Mouse (Mus musculus) heart, embryonic 14.5 days (tissue): ENCODE data around the gene Racgap1. TPM values are rescaled to one million over a fixed set of nuclear protein-coding genes. Genes with fewer than 3 reads are reported as not detected.

Experiments
- ATAC-seq: fragments of 200-750 bp; cut with Nextera tagmentation; 2 replicates; pipeline ENCODE4 v1.8.0; 2017; ENCODE audit warnings: low read depth, moderate TSS enrichment; ENCODE audit not compliant: insufficient number of reproducible peaks, insufficient read depth, low FRiP score
- H3K27ac ChIP-seq, 2 experiments: fragments of 200-500 bp in 1 of 2; fragments of 300-500 bp in 1 of 2; sonication (generic) in 1 of 2; replicated peaks in 1 of 2; 2 replicates each; pipeline ENCODE4 v1.5.1; 2012 to 2014; ENCODE audit warnings: low read depth in 2 of 2, low read length in 2 of 2, control low read depth in 1 of 2, mild to moderate bottlenecking in 1 of 2, mixed read lengths in 1 of 2; ENCODE audit not compliant: control insufficient read depth in 1 of 2, insufficient read depth in 1 of 2
- H3K27me3 ChIP-seq: fragments of 300-500 bp; sonication (generic); 2 replicates; pipeline ENCODE4 v1.6.1; 2014; ENCODE audit warnings: mild to moderate bottlenecking, low read length, control low read depth; ENCODE audit not compliant: control insufficient read depth, insufficient read depth
- H3K36me3 ChIP-seq: fragments of 300-500 bp; sonication (generic); 2 replicates; pipeline ENCODE4 v1.6.1; 2014; ENCODE audit warnings: mild to moderate bottlenecking, control low read depth, low read length, mixed read lengths; ENCODE audit not compliant: control insufficient read depth, insufficient read depth
- H3K4me1 ChIP-seq, 2 experiments: fragments of 200-500 bp in 1 of 2; fragments of 300-500 bp in 1 of 2; sonication (generic) in 1 of 2; 2 replicates each; pipeline ENCODE4 v1.6.1; 2012 to 2014; ENCODE audit warnings: low read length in 2 of 2, control low read depth in 1 of 2, mixed read lengths in 1 of 2; ENCODE audit not compliant: control insufficient read depth in 2 of 2, insufficient read depth in 2 of 2
- H3K4me2 ChIP-seq: fragments of 300-500 bp; sonication (generic); 2 replicates; pipeline ENCODE4 v1.6.1; 2014; ENCODE audit warnings: mild to moderate bottlenecking, low read length
- H3K4me3 ChIP-seq, 2 experiments: fragments of 200-500 bp in 1 of 2; fragments of 300-500 bp in 1 of 2; sonication (generic) in 1 of 2; 2 replicates each; pipeline ENCODE4 v1.5.1; 2012 to 2014; ENCODE audit warnings: low read length in 2 of 2, mild to moderate bottlenecking in 2 of 2, control low read depth in 1 of 2, low read depth in 1 of 2, moderate library complexity in 1 of 2; ENCODE audit not compliant: control insufficient read depth in 1 of 2, insufficient read depth in 1 of 2
- H3K9ac ChIP-seq: fragments of 300-500 bp; sonication (generic); 2 replicates; pipeline ENCODE4 v1.6.1; 2014; ENCODE audit warnings: mild to moderate bottlenecking, low read length
- H3K9me3 ChIP-seq: fragments of 300-500 bp; sonication (generic); 2 replicates; pipeline ENCODE4 v1.6.1; 2016; ENCODE audit warnings: low read length, control low read depth; ENCODE audit not compliant: control insufficient read depth
- WGBS: fragments of 180-500 bp; shearing (Covaris S2); extraction: QIAGEN DNeasy Blood & Tissue Kit; methylation state at CpG from one replicate; pipeline ENCODE4 v1.1.7; 2014; 5-methylcytosine and 5-hydroxymethylcytosine counted together
- polyA plus RNA-seq: library from polyadenylated mRNA; unstranded; fragments of >200 nt; fragmentation: Nextera tagmentation; extraction: Ambion mirVana; gene quantifications from 2 replicates; pipeline ENCODE4 v1.2.1, GENCODE M21; 2014

Gene Racgap1
- polyA plus RNA-seq, 1 experiment from 2014 or later, result 94.4 TPM

DNA sequence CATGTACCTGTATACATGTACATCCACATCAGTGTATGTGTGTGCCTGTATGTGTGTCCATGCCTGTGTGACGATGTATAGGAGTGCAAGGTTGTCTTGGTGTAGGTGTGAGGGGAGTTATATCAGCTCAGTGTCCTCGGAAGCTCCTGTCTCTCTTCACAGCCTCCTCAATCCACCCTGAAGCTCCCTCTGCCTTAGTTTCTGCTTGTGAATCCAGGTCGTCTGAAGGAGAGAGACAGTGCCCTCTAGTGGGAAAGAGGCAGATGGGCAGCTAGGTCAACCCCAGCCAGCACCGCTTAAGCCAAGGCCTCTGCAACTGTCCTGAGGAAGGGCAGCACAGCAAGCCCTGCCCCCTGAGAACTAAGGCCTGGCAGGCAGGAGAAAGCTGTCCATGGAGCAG lies 37.3 kb upstream of the Racgap1 start:
- no peak overlapping the region for H3K9ac ChIP-seq
- H3K36me3 ChIP-seq, result no peaks in the 10 kb centered on the region
- H3K4me2 ChIP-seq, result no peak overlapping the region
- WGBS, result 4% methylated on average over 4 of the region's 4 CpGs
- H3K27me3 ChIP-seq, result peaks cover 25% of the 10 kb centered on the region
- H3K27ac ChIP-seq, result no peak overlapping the region
- H3K9me3 ChIP-seq, result no peaks in the 10 kb centered on the region
- no peak for ATAC-seq
- H3K4me1 ChIP-seq, result no peaks in the 10 kb centered on the region
- H3K4me3 ChIP-seq, result no peak overlapping the region

GRCm38 (mm10) chr15:99684156-99684555 lies 32.7 kb upstream of the Racgap1 start:
- no peak overlapping the region for H3K27ac ChIP-seq
- H3K4me2 ChIP-seq, result no peak overlapping the region
- 89% methylated on average over 5 of the region's 5 CpGs for WGBS
- ATAC-seq, result no peak
- H3K4me1 ChIP-seq, result no peaks in the 10 kb centered on the region
- peaks cover 7% of the 10 kb centered on the region for H3K27me3 ChIP-seq
- no peak overlapping the region for H3K4me3 ChIP-seq
- no peaks in the 10 kb centered on the region for H3K9me3 ChIP-seq
- H3K9ac ChIP-seq, result no peak overlapping the region
- H3K36me3 ChIP-seq, result no peaks in the 10 kb centered on the region

DNA sequence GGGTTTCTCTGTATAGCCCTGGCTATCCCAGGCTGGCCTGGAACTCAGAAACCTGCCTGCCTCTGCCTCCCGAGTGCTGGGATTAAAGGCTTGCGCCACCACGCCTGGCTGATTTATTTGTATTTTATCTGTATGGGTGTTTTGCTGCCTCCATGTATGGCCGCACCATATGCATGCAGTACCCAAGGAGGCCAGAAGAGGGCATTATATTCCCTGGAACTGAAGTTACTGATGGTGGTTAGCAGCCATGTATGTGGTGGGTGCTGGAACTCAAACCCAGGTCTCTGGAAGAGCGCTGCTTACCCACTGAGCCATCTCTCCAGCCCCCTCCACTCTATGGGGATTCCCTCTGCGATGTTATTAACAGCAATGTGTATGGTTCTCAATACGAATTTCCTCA lies 31.4 kb upstream of the Racgap1 start:
- Histone ChIP-seq H3K4me1 (peaks cover 0 to 2% of the 10 kb centered on the region in 2 experiments; a peak in 1 of 4 replicates), H3K9me3 (no peaks in the 10 kb centered on the region), H3K9ac (no peak overlapping the region), H3K27me3 (peaks cover 7% of the 10 kb centered on the region), H3K4me3 (no peak overlapping the region), H3K27ac (no peak overlapping the region), H3K36me3 (no peaks in the 10 kb centered on the region), H3K4me2 (no peak overlapping the region)
- ATAC-seq, result no peak
- 88% methylated on average over 7 of the region's 7 CpGs for WGBS

DNA sequence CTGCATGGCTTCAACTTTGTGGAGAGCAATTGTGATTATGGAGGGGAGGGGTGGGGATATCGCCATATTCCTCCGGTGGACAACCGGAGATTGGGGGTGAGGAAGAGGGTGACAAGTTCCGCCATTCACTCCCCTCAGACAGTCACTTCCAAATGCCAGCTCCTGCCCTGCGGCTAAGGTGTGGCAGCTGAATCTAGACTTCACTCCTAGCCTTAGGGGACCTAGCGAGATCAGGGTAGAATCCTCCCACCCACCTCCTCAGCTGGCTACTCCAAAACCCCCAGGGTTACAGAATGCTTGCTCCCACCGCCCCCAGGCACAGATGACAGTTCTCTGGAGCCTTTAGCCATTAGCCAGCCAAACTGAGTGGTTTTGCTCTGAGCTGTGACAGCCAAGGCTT lies 27.6 kb upstream of the Racgap1 start:
- no peak overlapping the region for H3K27ac ChIP-seq
- H3K36me3 ChIP-seq, result no peaks in the 10 kb centered on the region
- no peak overlapping the region for H3K9ac ChIP-seq
- peaks cover 23% of the 10 kb centered on the region for H3K27me3 ChIP-seq
- H3K4me1 ChIP-seq, result peaks cover 0 to 2% of the 10 kb centered on the region in 2 experiments; a peak in 1 of 4 replicates
- no peak for ATAC-seq
- H3K9me3 ChIP-seq, result no peaks in the 10 kb centered on the region
- 43% methylated on average over 7 of the region's 7 CpGs for WGBS
- H3K4me3 ChIP-seq, result no peak overlapping the region
- H3K4me2 ChIP-seq, result no peak overlapping the region

- no peaks in the 10 kb centered on the region for H3K9me3 ChIP-seq
- peaks cover 31% of the 10 kb centered on the region for H3K27me3 ChIP-seq
- no peak overlapping the region for H3K9ac ChIP-seq
- 12% methylated on average over 13 of the region's 13 CpGs for WGBS
- no peaks in the 10 kb centered on the region for H3K36me3 ChIP-seq
- no peak for ATAC-seq
- no peak overlapping the region for H3K4me2 ChIP-seq
- no peak overlapping the region for H3K27ac ChIP-seq
- H3K4me1 ChIP-seq, result peaks cover 0 to 2% of the 10 kb centered on the region in 2 experiments; a peak in 1 of 4 replicates
- H3K4me3 ChIP-seq, result no peak overlapping the region
Measured at GRCm38 (mm10) chr15:99678063-99678800, 26.8 kb upstream of the Racgap1 start.

- Histone ChIP-seq H3K9me3 (no peaks in the 10 kb centered on the region), H3K27me3 (peaks cover 43% of the 10 kb centered on the region), H3K4me2 (no peak overlapping the region), H3K36me3 (no peaks in the 10 kb centered on the region), H3K9ac (no peak overlapping the region), H3K27ac (no peak overlapping the region), H3K4me3 (no peak overlapping the region), H3K4me1 (peaks cover 0 to 2% of the 10 kb centered on the region in 2 experiments; a peak in 1 of 4 replicates)
- ATAC-seq, result no peak
- WGBS, result 32% methylated on average over 8 of the region's 8 CpGs
Measured at GRCm38 (mm10) chr15:99677089-99677488, 25.6 kb upstream of the Racgap1 start.

- WGBS, result 58% methylated on average over 3 of the region's 3 CpGs
- no peak overlapping the region for H3K4me3 ChIP-seq
- H3K27ac ChIP-seq, result no peak overlapping the region
- H3K4me2 ChIP-seq, result no peak overlapping the region
- no peak for ATAC-seq
- no peaks in the 10 kb centered on the region for H3K36me3 ChIP-seq
- H3K4me1 ChIP-seq, result peaks cover 0 to 2% of the 10 kb centered on the region in 2 experiments; a peak in 1 of 4 replicates
- no peaks in the 10 kb centered on the region for H3K9me3 ChIP-seq
- no peak overlapping the region for H3K9ac ChIP-seq
- H3K27me3 ChIP-seq, result peaks cover 58% of the 10 kb centered on the region
Measured at GRCm38 (mm10) chr15:99674866-99675265, 23.4 kb upstream of the Racgap1 start.

DNA sequence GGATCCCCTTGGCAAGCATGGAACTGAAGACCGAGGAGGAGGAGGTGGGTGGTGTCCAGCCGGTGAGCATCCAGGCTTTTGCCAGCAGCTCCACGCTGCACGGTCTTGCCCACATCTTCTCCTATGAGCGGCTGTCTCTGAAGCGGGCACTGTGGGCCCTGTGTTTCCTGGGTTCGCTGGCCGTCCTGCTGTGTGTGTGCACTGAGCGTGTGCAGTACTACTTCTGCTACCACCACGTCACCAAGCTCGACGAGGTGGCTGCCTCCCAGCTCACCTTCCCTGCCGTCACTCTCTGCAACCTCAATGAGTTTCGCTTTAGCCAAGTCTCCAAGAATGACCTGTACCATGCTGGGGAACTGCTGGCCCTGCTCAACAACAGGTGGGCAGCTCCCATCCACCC lies 20.3 kb upstream of the Racgap1 start:
- H3K4me2 ChIP-seq, result no peak overlapping the region
- H3K4me1 ChIP-seq, result peaks cover 3 to 4% of the 10 kb centered on the region in 2 experiments; a peak in 2 of 4 replicates
- H3K9ac ChIP-seq, result no peak overlapping the region
- 65% methylated on average over 14 of the region's 14 CpGs for WGBS
- H3K27me3 ChIP-seq, result peaks cover 68% of the 10 kb centered on the region
- H3K36me3 ChIP-seq, result no peaks in the 10 kb centered on the region
- 0 out of 2 replicates have a peak, but pooled peaks cover 3% of the 10 kb centered on the region for H3K9me3 ChIP-seq
- H3K27ac ChIP-seq, result no peak overlapping the region
- no peak overlapping the region for H3K4me3 ChIP-seq
- no peak for ATAC-seq
